Comparison of ENCODE assay signal across 10 mouse cellular contexts in genomic region chr15:84073911-84074704, GRCm38 (mm10). TPM values are rescaled to one million over a fixed set of nuclear protein-coding genes. Genes with fewer than 3 reads are reported as not detected.
A peak's percentile ranks its signal among the peaks of the same experiment; 100 is the strongest.
DNase-seq lines count a peak whose midpoint lies in the region; ATAC-seq lines count a peak whose summit lies in the region.
"Had no signal": no experiment of that assay in that cellular context is flagged by ENCODE, and none has a peak within 500 bp of the region (broad histone marks: within the 10 kb centered on the region; RNA-seq: fewer than 3 reads in every experiment).

No protein-coding gene starts in this region.

- peak overlapping the region; percentile 8 for H3K4me2 ChIP-seq in stomach, embryonic 14.5 days (replicated peaks; ENCODE audit: low read depth, low read length)
- H3K4me2 ChIP-seq: limb, embryonic 15.5 days had no signal

- DNase-seq in frontal cortex, postnatal 25 days (ENCODE audit: low spot score in 2 of 2): peak; percentile 65 to 67
- peak; percentile 15 for DNase-seq in T-cell, adult 2 months (ENCODE audit: low spot score)
- no peak for DNase-seq in heart, embryonic 10.5 days (ENCODE audit: low spot score)
- DNase-seq in layer of hippocampus, postnatal 10 days (ENCODE audit: low spot score in 2 of 2): peak; percentile 85 to 87

- WGBS in heart, embryonic 10.5 days: 13% methylated on average over 13 of the region's 15 CpGs
- WGBS in stomach, embryonic 14.5 days: 20% methylated on average over 11 of the region's 15 CpGs

- H3K9me3 ChIP-seq in heart, embryonic 10.5 days: no peaks in the 10 kb centered on the region
- H3K9me3 ChIP-seq in stomach, embryonic 14.5 days (ENCODE audit: control insufficient read depth, low read depth, low read length): no peaks in the 10 kb centered on the region
- H3K9me3 ChIP-seq: limb, embryonic 15.5 days had no signal

- H3K27ac ChIP-seq in heart, embryonic 10.5 days: no peak overlapping the region
- no peak overlapping the region for H3K27ac ChIP-seq in stomach, embryonic 14.5 days (ENCODE audit: low read length)
- H3K27ac ChIP-seq: limb, embryonic 15.5 days had no signal

- H3K36me3 ChIP-seq in heart, embryonic 10.5 days: no peaks in the 10 kb centered on the region
- no peaks in the 10 kb centered on the region for H3K36me3 ChIP-seq in stomach, embryonic 14.5 days (ENCODE audit: control insufficient read depth, insufficient read depth, low read length)
- H3K36me3 ChIP-seq: G1E; limb, embryonic 15.5 days had no signal

- H3K9ac ChIP-seq in stomach, embryonic 14.5 days (replicated peaks; ENCODE audit: low read depth, low read length): no peak overlapping the region
- H3K9ac ChIP-seq: limb, embryonic 15.5 days had no signal

- peaks cover 83% of the 10 kb centered on the region for H3K27me3 ChIP-seq in heart, embryonic 10.5 days (ENCODE audit: insufficient read depth, poor library complexity, severe bottlenecking)
- H3K27me3 ChIP-seq in stomach, embryonic 14.5 days (ENCODE audit: control insufficient read depth, insufficient read depth, low read length): 0 out of 2 replicates have a peak, but pooled peaks cover 4% of the 10 kb centered on the region

- no peak for ATAC-seq in frontal cortex, adult (ENCODE audit: low TSS enrichment)
- ATAC-seq in common myeloid progenitor, adult 5-6 weeks (replicated peaks; ENCODE audit: low read depth, poor library complexity, severe bottlenecking): peak; percentile 55; the same call in 1 of the 2 replicates
- ATAC-seq in megakaryocyte-erythroid progenitor cell, adult 5-6 weeks (replicated peaks; ENCODE audit: low FRiP score, low TSS enrichment, poor library complexity, severe bottlenecking): peak; percentile 64; the same call in 1 of the 2 replicates
- ATAC-seq in stomach, embryonic 14.5 days (ENCODE audit: insufficient number of reproducible peaks, insufficient read depth, low FRiP score, low read depth): peak; percentile 19; the same call in 1 of the 2 replicates

- 0 out of 2 replicates have a peak overlapping the region, but pooled peaks have one; percentile 15 for H3K4me3 ChIP-seq in heart, embryonic 10.5 days
- H3K4me3 ChIP-seq in stomach, embryonic 14.5 days (ENCODE audit: low read depth, low read length): no peak overlapping the region
- H3K4me3 ChIP-seq: limb, embryonic 15.5 days had no signal

- H3K4me1 ChIP-seq in heart, embryonic 10.5 days: peaks cover 12% of the 10 kb centered on the region
- H3K4me1 ChIP-seq in stomach, embryonic 14.5 days (ENCODE audit: control insufficient read depth, insufficient read depth, low read length): 0 out of 2 replicates have a peak, but pooled peaks cover 2% of the 10 kb centered on the region

RNA-seq across cellular contexts. Expression of gene Efcab6, which starts 8.9 kb away (rescaled TPM):
- not detected in 2 replicates for total RNA-seq in common myeloid progenitor, adult 5-6 weeks (2017)
- polyA plus RNA-seq in heart, embryonic 10.5 days (2016; fragmentation: Nextera tagmentation; extraction: Ambion mirVana): not detected in 2 replicates
- total RNA-seq in layer of hippocampus, postnatal 10 days (2021): 1 to 10 TPM; 6.2 to 8.8 TPM
- total RNA-seq in megakaryocyte-erythroid progenitor cell, adult 5-6 weeks (2014; fragmentation: Nextera tagmentation): not detected in 2 replicates
- not detected in 2 replicates for total RNA-seq in megakaryocyte-erythroid progenitor cell, adult 5-6 weeks (2017)
- 0.11 and 0.54 TPM in 2 replicates for polyA plus RNA-seq in stomach, embryonic 14.5 days (2014; fragmentation: Nextera tagmentation; extraction: Ambion mirVana)
- total RNA-seq: G1E had no signal
- polyA plus RNA-seq: G1E had no signal

RNA-seq across cellular contexts. Expression of gene Sult4a1, which starts 31.4 kb away (rescaled TPM):
- not detected in 2 replicates for total RNA-seq in common myeloid progenitor, adult 5-6 weeks (2017)
- 0.86 and 1.8 TPM in 2 replicates for polyA plus RNA-seq in heart, embryonic 10.5 days (2016; fragmentation: Nextera tagmentation; extraction: Ambion mirVana)
- 100 to 1,000 TPM; 282 to 291 TPM for total RNA-seq in layer of hippocampus, postnatal 10 days (2021)
- total RNA-seq in megakaryocyte-erythroid progenitor cell, adult 5-6 weeks (2014; fragmentation: Nextera tagmentation): not detected in 2 replicates
- total RNA-seq in megakaryocyte-erythroid progenitor cell, adult 5-6 weeks (2017): not detected in 2 replicates
- polyA plus RNA-seq in stomach, embryonic 14.5 days (2014; fragmentation: Nextera tagmentation; extraction: Ambion mirVana): 3.6 and 3.7 TPM in 2 replicates
- total RNA-seq: G1E had no signal
- polyA plus RNA-seq: G1E had no signal

RNA-seq across cellular contexts. Expression of gene Pnpla5, which starts 48.9 kb away (rescaled TPM):
- not detected in 2 replicates for total RNA-seq in common myeloid progenitor, adult 5-6 weeks (2017)
- not detected in 2 replicates for polyA plus RNA-seq in heart, embryonic 10.5 days (2016; fragmentation: Nextera tagmentation; extraction: Ambion mirVana)
- total RNA-seq in layer of hippocampus, postnatal 10 days (2021): not detected
- not detected in 2 replicates for total RNA-seq in megakaryocyte-erythroid progenitor cell, adult 5-6 weeks (2014; fragmentation: Nextera tagmentation)
- not detected in 2 replicates for total RNA-seq in megakaryocyte-erythroid progenitor cell, adult 5-6 weeks (2017)
- polyA plus RNA-seq in stomach, embryonic 14.5 days (2014; fragmentation: Nextera tagmentation; extraction: Ambion mirVana): not detected in 2 replicates
- total RNA-seq: G1E had no signal
- polyA plus RNA-seq: G1E; limb, embryonic 15.5 days had no signal

Comparison
In these comparisons a context has a peak if more than half of its experiments do, and no peak if none do; other contexts are left out.
1. RNA of gene Sult4a1, which starts 31.4 kb away (total RNA-seq): 282 to 291 TPM in layer of hippocampus, postnatal 10 days; not detected in common myeloid progenitor, adult 5-6 weeks and not detected in megakaryocyte-erythroid progenitor cell, adult 5-6 weeks; every median in the first group is over 100 times any median in the second.